In genomic region chr3:93596632-93597031, GRCm38 (mm10) we compare ENCODE assay signal across 17 mouse cellular contexts. TPM values are rescaled to one million over a fixed set of nuclear protein-coding genes. Genes with fewer than 3 reads are reported as not detected.
DNase-seq lines count a peak whose midpoint lies in the region; ATAC-seq and TF ChIP-seq lines count a peak whose summit lies in the region.
"Had no signal": no experiment of that assay in that cellular context is flagged by ENCODE, and none has a peak within 500 bp of the region (broad histone marks: within the 10 kb centered on the region; RNA-seq: fewer than 3 reads in every experiment).

No protein-coding gene starts in this region.

- 78% methylated on average over 1 of the region's 1 CpGs for WGBS in heart, embryonic 16.5 days
- 71% methylated on average over 1 of the region's 1 CpGs for WGBS in lung, embryonic 15.5 days
- WGBS in lung, adult 2 months = 84% methylated on average over 1 of the region's 1 CpGs
- 81% methylated on average over 1 of the region's 1 CpGs for WGBS in intestine, embryonic 15.5 days
- 78% methylated on average over 1 of the region's 1 CpGs for WGBS in stomach, embryonic 16.5 days

- TF ChIP-seq POLR2A in lung, adult 2 months (IDR thresholded peaks at IDR 0.05; ENCODE audit: borderline replicate concordance, extremely low read depth, low read depth, low read length) = no peak

- no peak overlapping the region for H3K4me2 ChIP-seq in heart, embryonic 16.5 days (ENCODE audit: low read depth, low read length)
- H3K4me2 ChIP-seq in lung, embryonic 15.5 days = no peak overlapping the region
- no peak overlapping the region; the same call in 1 of the 2 replicates for H3K4me2 ChIP-seq in intestine, embryonic 15.5 days (replicated peaks)
- no peak overlapping the region for H3K4me2 ChIP-seq in stomach, embryonic 16.5 days (ENCODE audit: low read depth, low read length)
- H3K4me2 ChIP-seq: forebrain, embryonic 15.5 days; limb, embryonic 12.5 days; midbrain, embryonic 11.5 days had no signal

- no peaks in the 10 kb centered on the region for H3K36me3 ChIP-seq in heart, embryonic 16.5 days (ENCODE audit: control insufficient read depth, insufficient read depth)
- no peaks in the 10 kb centered on the region for H3K36me3 ChIP-seq in lung, embryonic 15.5 days
- no peaks in the 10 kb centered on the region for H3K36me3 ChIP-seq in intestine, embryonic 15.5 days
- H3K36me3 ChIP-seq in stomach, embryonic 16.5 days (ENCODE audit: control insufficient read depth, insufficient read depth, low read length) = no peaks in the 10 kb centered on the region
- H3K36me3 ChIP-seq: forebrain, embryonic 15.5 days; limb, embryonic 12.5 days had no signal

- H3K9me3 ChIP-seq in heart, embryonic 16.5 days (replicated peaks; ENCODE audit: control insufficient read depth, low read length) = no peaks in the 10 kb centered on the region
- no peaks in the 10 kb centered on the region for H3K9me3 ChIP-seq in lung, embryonic 15.5 days
- no peaks in the 10 kb centered on the region for H3K9me3 ChIP-seq in intestine, embryonic 15.5 days
- H3K9me3 ChIP-seq in stomach, embryonic 16.5 days (replicated peaks; ENCODE audit: control insufficient read depth, low read length) = no peaks in the 10 kb centered on the region
- H3K9me3 ChIP-seq: forebrain, embryonic 15.5 days; limb, embryonic 12.5 days had no signal

- H3K9ac ChIP-seq in heart, embryonic 16.5 days (ENCODE audit: low read length) = no peak overlapping the region
- no peak overlapping the region for H3K9ac ChIP-seq in lung, embryonic 15.5 days
- H3K9ac ChIP-seq in intestine, embryonic 15.5 days = no peak overlapping the region
- no peak overlapping the region for H3K9ac ChIP-seq in stomach, embryonic 16.5 days (ENCODE audit: low read length)
- H3K9ac ChIP-seq: forebrain, embryonic 15.5 days; limb, embryonic 12.5 days had no signal

- no peak for TF ChIP-seq CTCF in lung, adult 2 months (IDR thresholded peaks at IDR 0.05; ENCODE audit: insufficient read depth, low read length)

- H3K27ac ChIP-seq in heart, embryonic 16.5 days (ENCODE audit: low read length) = peak overlapping the region; percentile 56
- H3K27ac ChIP-seq in lung, embryonic 15.5 days = 0 out of 2 replicates have a peak overlapping the region, but pooled peaks have one; percentile 0
- peak overlapping the region; percentile 72 for H3K27ac ChIP-seq in intestine, embryonic 15.5 days
- peak overlapping the region; percentile 89 for H3K27ac ChIP-seq in stomach, embryonic 16.5 days (ENCODE audit: low read length)
- H3K27ac ChIP-seq: forebrain, embryonic 15.5 days; limb, embryonic 12.5 days had no signal

- no peak for DNase-seq in heart, adult 18-20 months
- no peak for DNase-seq in lung, adult 2 months
- DNase-seq in ovary, adult 18-20 months (ENCODE audit: low spot score) = no peak
- no peak for DNase-seq in thymus, postnatal 14 days
- DNase-seq: cerebellum, adult 11-12 months; gastrocnemius, postnatal 10 days; thymus, postnatal 4 days had no signal

- H3K27me3 ChIP-seq in heart, embryonic 16.5 days (ENCODE audit: control insufficient read depth, insufficient read depth, low read length) = no peaks in the 10 kb centered on the region
- no peaks in the 10 kb centered on the region for H3K27me3 ChIP-seq in lung, embryonic 15.5 days
- no peaks in the 10 kb centered on the region for H3K27me3 ChIP-seq in intestine, embryonic 15.5 days (replicated peaks)
- H3K27me3 ChIP-seq in stomach, embryonic 16.5 days (ENCODE audit: control insufficient read depth, insufficient read depth, low read length) = no peaks in the 10 kb centered on the region
- H3K27me3 ChIP-seq: forebrain, embryonic 15.5 days; limb, embryonic 12.5 days had no signal

- no peak for ATAC-seq in heart, embryonic 16.5 days (replicated peaks; ENCODE audit: extremely low read depth, insufficient read depth, low FRiP score)
- no peak for ATAC-seq in lung, embryonic 15.5 days (ENCODE audit: borderline replicate concordance, extremely low read depth, low FRiP score, low TSS enrichment)
- peak; percentile 34 for ATAC-seq in intestine, embryonic 15.5 days
- no peak for ATAC-seq in stomach, embryonic 16.5 days (ENCODE audit: insufficient read depth, low FRiP score)

- peaks cover 5% of the 10 kb centered on the region; the same call in 1 of the 2 replicates for H3K4me1 ChIP-seq in heart, embryonic 16.5 days (ENCODE audit: control insufficient read depth, insufficient read depth, low read length)
- peaks cover 15% of the 10 kb centered on the region for H3K4me1 ChIP-seq in lung, embryonic 15.5 days
- peaks cover 8% of the 10 kb centered on the region for H3K4me1 ChIP-seq in lung, adult 2 months (ENCODE audit: control insufficient read depth, insufficient read depth, low read length)
- H3K4me1 ChIP-seq in intestine, embryonic 15.5 days (replicated peaks) = peaks cover 4% of the 10 kb centered on the region; the same call in 1 of the 2 replicates
- peaks cover 13% of the 10 kb centered on the region for H3K4me1 ChIP-seq in stomach, embryonic 16.5 days (ENCODE audit: control insufficient read depth, insufficient read depth, low read length)

- no peak overlapping the region for H3K4me3 ChIP-seq in heart, embryonic 16.5 days (ENCODE audit: low read length)
- H3K4me3 ChIP-seq in lung, embryonic 15.5 days = no peak overlapping the region
- H3K4me3 ChIP-seq in lung, adult 2 months (replicated peaks; ENCODE audit: extremely low read depth, low read depth, low read length) = no peak overlapping the region
- no peak overlapping the region for H3K4me3 ChIP-seq in intestine, embryonic 15.5 days (replicated peaks)
- H3K4me3 ChIP-seq in stomach, embryonic 16.5 days (replicated peaks; ENCODE audit: low read length) = no peak overlapping the region
- H3K4me3 ChIP-seq: forebrain, embryonic 15.5 days; limb, embryonic 12.5 days had no signal

RNA-seq across cellular contexts. Expression of gene S100a10, which starts 41.8 kb away (rescaled TPM):
- polyA plus RNA-seq in heart, embryonic 16.5 days (2015; fragmentation: Nextera tagmentation; extraction: Ambion mirVana) = 222 and 243 TPM in 2 replicates
- total RNA-seq in heart, adult 18-20 months (2021) = 100 to 1,000 TPM in 1 of 2 experiments, 10 to 100 TPM in 1; 92.1 to 100 TPM
- 277 and 280 TPM in 2 replicates for polyA plus RNA-seq in lung, embryonic 15.5 days (2015; fragmentation: Nextera tagmentation; extraction: Ambion mirVana)
- polyA plus RNA-seq in lung, adult 2 months (2012; rRNA removed) = 61.1 and 79.5 TPM in 2 replicates
- polyA plus RNA-seq in intestine, embryonic 15.5 days (2015; fragmentation: Nextera tagmentation; extraction: Ambion mirVana) = 640 and 689 TPM in 2 replicates
- polyA plus RNA-seq in stomach, embryonic 16.5 days (2015; fragmentation: Nextera tagmentation; extraction: Ambion mirVana) = 575 and 603 TPM in 2 replicates

RNA-seq across cellular contexts. Expression of gene Tdpoz2, which starts 55.9 kb away (rescaled TPM):
- polyA plus RNA-seq in heart, embryonic 16.5 days (2015; fragmentation: Nextera tagmentation; extraction: Ambion mirVana) = not detected in 2 replicates
- not detected for total RNA-seq in heart, adult 18-20 months (2021)
- not detected in 2 replicates for polyA plus RNA-seq in lung, embryonic 15.5 days (2015; fragmentation: Nextera tagmentation; extraction: Ambion mirVana)
- polyA plus RNA-seq in lung, adult 2 months (2012; rRNA removed) = not detected in 2 replicates
- polyA plus RNA-seq in intestine, embryonic 15.5 days (2015; fragmentation: Nextera tagmentation; extraction: Ambion mirVana) = not detected in 2 replicates
- polyA plus RNA-seq in stomach, embryonic 16.5 days (2015; fragmentation: Nextera tagmentation; extraction: Ambion mirVana) = not detected in 2 replicates
- total RNA-seq: gastrocnemius, postnatal 10 days; layer of hippocampus, postnatal 25 days had no signal
- polyA plus RNA-seq: cortical plate, adult 2 months; forebrain, embryonic 15.5 days; hindbrain, embryonic 11.5 days; limb, embryonic 12.5 days; midbrain, embryonic 11.5 days had no signal

Comparison
In these comparisons a context has a peak if more than half of its experiments do, and no peak if none do; other contexts are left out.
1. H3K27ac ChIP-seq: peak in every context shown above with its lines; median percentile 89 in stomach, embryonic 16.5 days; 72 in intestine, embryonic 15.5 days; 56 in heart, embryonic 16.5 days; 0 in lung, embryonic 15.5 days.